Mouse (Mus musculus): Measurements from ENCODE around the gene Necap1. TPM values are rescaled to one million over a fixed set of nuclear protein-coding genes. Genes with fewer than 3 reads are reported as not detected.
A peak's percentile ranks its signal among the peaks of the same experiment; 100 is the strongest.

The Necap1 gene
- total RNA-seq, 2 experiments from 2014 or later: 19.7 to 23.2 TPM

GRCm38 (mm10) chr6:122881287-122881686, 7.0 kb downstream of the Necap1 start:
- ATAC-seq (replicated peaks; ENCODE audit: poor library complexity): no peak

- ATAC-seq (replicated peaks; ENCODE audit: poor library complexity): no peak
Observed at GRCm38 (mm10) chr6:122883603-122884002, 9.3 kb downstream of the Necap1 start.

GRCm38 (mm10) chr6:122889599-122889998, 15.3 kb downstream of the Necap1 start:
- peak; percentile 37 for ATAC-seq (replicated peaks; ENCODE audit: poor library complexity)

GRCm38 (mm10) chr6:122892442-122893049, 18.3 kb downstream of the Necap1 start:
- ATAC-seq (replicated peaks; ENCODE audit: poor library complexity): peak; percentile 98

- no peak for ATAC-seq (replicated peaks; ENCODE audit: poor library complexity)
Observed at GRCm38 (mm10) chr6:122919922-122920321, 45.6 kb downstream of the Necap1 start.

GRCm38 (mm10) chr6:122921451-122921850, 47.2 kb downstream of the Necap1 start, which contains the start of gene Clec4a1:
Gene Clec4a1, plus strand, starts transcription at chr6:122921848.
- peak; percentile 99 for ATAC-seq (replicated peaks; ENCODE audit: poor library complexity)

- ATAC-seq (replicated peaks; ENCODE audit: poor library complexity): peak; percentile 91
Observed at GRCm38 (mm10) chr6:122934845-122935244, 60.6 kb downstream of the Necap1 start.

Other genes starting within 250 kb of the Necap1 start
- gene Dppa3, start 248.1 kb upstream of the Necap1 start, total RNA-seq (2015): not detected in 2 replicates
- not detected in 2 replicates for gene Dppa3, start 248.1 kb upstream of the Necap1 start, total RNA-seq (2017)
- gene Nanog, start 167.0 kb upstream of the Necap1 start, total RNA-seq (2015): not detected in 2 replicates
- gene Nanog, start 167.0 kb upstream of the Necap1 start, total RNA-seq (2017): not detected in 2 replicates
- 7.0 and 10.0 TPM in 2 replicates for gene Slc2a3, start 72.8 kb upstream of the Necap1 start, total RNA-seq (2015)
- 12.4 and 13.9 TPM in 2 replicates for gene Slc2a3, start 72.8 kb upstream of the Necap1 start, total RNA-seq (2017)
- 9.9 and 10.3 TPM in 2 replicates for gene Foxj2, start 54.6 kb upstream of the Necap1 start, total RNA-seq (2015)
- gene Foxj2, start 54.6 kb upstream of the Necap1 start, total RNA-seq (2017): 3.0 and 3.5 TPM in 2 replicates
- gene C3ar1, start 18.3 kb upstream of the Necap1 start, total RNA-seq (2015): 0.05 TPM in 1 of 2 replicates, not detected in the other
- gene C3ar1, start 18.3 kb upstream of the Necap1 start, total RNA-seq (2017): not detected in 2 replicates
- gene Clec4a1, start 47.4 kb downstream of the Necap1 start, total RNA-seq (2015): 2.1 and 2.9 TPM in 2 replicates
- gene Clec4a1, start 47.4 kb downstream of the Necap1 start, total RNA-seq (2017): 0.79 and 0.81 TPM in 2 replicates
- 3.1 and 3.3 TPM in 2 replicates for gene Clec4a3, start 78.0 kb downstream of the Necap1 start, total RNA-seq (2015)
- gene Clec4a3, start 78.0 kb downstream of the Necap1 start, total RNA-seq (2017): 0.41 and 5.4 TPM in 2 replicates
- not detected in 2 replicates for gene Clec4a4, start 115.9 kb downstream of the Necap1 start, total RNA-seq (2015)
- gene Clec4a4, start 115.9 kb downstream of the Necap1 start, total RNA-seq (2017): not detected in 2 replicates
- gene Clec4b1, start 175.5 kb downstream of the Necap1 start, total RNA-seq (2015): 0.74 and 1.1 TPM in 2 replicates
- gene Clec4b1, start 175.5 kb downstream of the Necap1 start, total RNA-seq (2017): 2.4 and 3.4 TPM in 2 replicates
- gene Clec4a2, start 232.0 kb downstream of the Necap1 start, total RNA-seq (2015): 80.3 and 116 TPM in 2 replicates
- 53.9 and 91.2 TPM in 2 replicates for gene Clec4a2, start 232.0 kb downstream of the Necap1 start, total RNA-seq (2017)

Measured in megakaryocyte progenitor cell, adult 5-6 weeks (primary cell).